Mouse (Mus musculus) intestine, postnatal 0 days (tissue): Measurements from ENCODE around the gene Vapb. TPM values are rescaled to one million over a fixed set of nuclear protein-coding genes. Genes with fewer than 3 reads are reported as not detected.
"Not testable (repeated sequence)": the region's sequence is repeated elsewhere in the genome, so short reads cannot be mapped to it uniquely, and the experiment has no call there.

Experiments
- ATAC-seq: fragments of 200-750 bp; cut with Nextera tagmentation; 2 replicates; pipeline ENCODE4 v1.8.0; 2017; ENCODE audit warnings: mild to moderate bottlenecking, moderate TSS enrichment, moderate library complexity
- H3K27ac ChIP-seq: fragments of 300-500 bp; sonication (generic); 2 replicates; pipeline ENCODE4 v1.5.1; 2014; ENCODE audit warnings: mild to moderate bottlenecking, low read depth, low read length, moderate library complexity
- H3K27me3 ChIP-seq: fragments of 300-500 bp; sonication (generic); replicated peaks from 2 replicates; pipeline ENCODE4 v1.6.1; 2014; ENCODE audit warnings: low read length, mixed read lengths; ENCODE audit not compliant: control insufficient read depth, insufficient read depth
- H3K36me3 ChIP-seq: fragments of 300-500 bp; sonication (generic); 2 replicates; pipeline ENCODE4 v1.6.1; 2014; ENCODE audit warnings: mild to moderate bottlenecking, moderate library complexity; ENCODE audit not compliant: control insufficient read depth, insufficient read depth
- H3K4me1 ChIP-seq: fragments of 300-500 bp; sonication (generic); replicated peaks from 2 replicates; pipeline ENCODE4 v1.6.1; 2014; ENCODE audit warnings: antibody characterized with exemption, low read length, mixed read lengths; ENCODE audit not compliant: control insufficient read depth, insufficient read depth
- H3K4me2 ChIP-seq: fragments of 300-500 bp; sonication (generic); replicated peaks from 2 replicates; pipeline ENCODE4 v1.6.1; 2014; ENCODE audit warnings: low read depth, mild to moderate bottlenecking, moderate library complexity
- H3K4me3 ChIP-seq: fragments of 300-500 bp; sonication (generic); 2 replicates; pipeline ENCODE4 v1.5.1; 2014; ENCODE audit warnings: low read depth, low read length
- H3K9ac ChIP-seq: fragments of 300-500 bp; sonication (generic); 2 replicates; pipeline ENCODE4 v1.6.1; 2014; ENCODE audit warnings: mild to moderate bottlenecking, low read depth, low read length
- H3K9me3 ChIP-seq: fragments of 300-500 bp; sonication (generic); 2 replicates; pipeline ENCODE4 v1.6.1; 2016; ENCODE audit warnings: mixed run types; ENCODE audit not compliant: control insufficient read depth
- CTCF ChIP-seq: sonication (generic); IDR thresholded peaks from 2 replicates; pipeline ENCODE4 v1.5.1; 2016; ENCODE audit warnings: low read depth, mild to moderate bottlenecking, control low read depth, antibody characterized with exemption, moderate library complexity
- WGBS: fragments of 180-500 bp; shearing (Covaris S2); extraction: QIAGEN DNeasy Blood & Tissue Kit; methylation state at CpG from one replicate; pipeline ENCODE4 v1.1.7; 2014; 5-methylcytosine and 5-hydroxymethylcytosine counted together
- polyA plus RNA-seq: library from polyadenylated mRNA; unstranded; fragments of >200 nt; fragmentation: Nextera tagmentation; extraction: Ambion mirVana; gene quantifications from 2 replicates; pipeline ENCODE4 v1.2.1, GENCODE M21; 2015

Vapb gene
- polyA plus RNA-seq, 1 experiment from 2014 or later: 14.9 TPM

DNA sequence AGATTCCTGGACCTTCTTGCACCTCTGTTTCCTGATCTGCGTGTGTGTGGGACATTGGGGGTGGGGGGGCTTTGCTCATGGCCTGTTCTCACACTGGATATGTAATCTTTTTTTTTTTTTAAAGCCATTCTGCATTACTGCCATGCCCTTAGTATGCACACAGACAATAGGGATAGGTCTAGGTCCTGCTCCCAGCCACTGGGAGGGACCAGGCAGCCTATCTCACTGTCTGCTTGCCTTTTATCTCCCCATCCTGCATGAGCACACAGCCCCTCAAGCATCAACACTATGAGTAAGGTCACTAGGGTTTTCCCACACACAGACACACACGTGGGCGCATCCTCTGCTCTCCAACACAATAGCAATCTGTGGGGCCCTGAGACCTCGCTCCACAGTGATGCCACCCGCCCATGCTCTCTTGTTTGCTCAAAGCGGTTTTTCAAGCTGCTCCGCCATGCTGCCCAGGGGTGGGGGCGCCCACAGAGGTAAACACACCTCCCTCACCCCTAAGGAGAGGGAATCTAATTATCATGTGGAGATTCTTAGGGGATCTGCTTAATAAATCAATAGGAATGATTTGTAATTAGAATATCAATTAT lies 22.6 kb upstream of the Vapb start:
- ATAC-seq: no peak
- Histone ChIP-seq H3K4me2 (no peak overlapping the region), H3K9me3 (no peaks in the 10 kb centered on the region), H3K4me1 (no peaks in the 10 kb centered on the region), H3K9ac (no peak overlapping the region), H3K27me3 (no peaks in the 10 kb centered on the region), H3K27ac (no peak overlapping the region), H3K36me3 (no peaks in the 10 kb centered on the region), H3K4me3 (no peak overlapping the region)
- WGBS: 57% methylated on average over 8 of the region's 8 CpGs
- no peak for TF ChIP-seq CTCF

GRCm38 (mm10) chr2:173716966-173717365 lies 20.3 kb upstream of the Vapb start:
- Histone ChIP-seq H3K9me3 (no peaks in the 10 kb centered on the region), H3K36me3 (no peaks in the 10 kb centered on the region), H3K27me3 (no peaks in the 10 kb centered on the region), H3K4me2 (no peak overlapping the region), H3K4me1 (no peaks in the 10 kb centered on the region), H3K27ac (no peak overlapping the region), H3K4me3 (no peak overlapping the region), H3K9ac (no peak overlapping the region)
- ATAC-seq: no peak
- TF ChIP-seq CTCF: no peak
- WGBS: 85% methylated on average over 5 of the region's 5 CpGs

GRCm38 (mm10) chr2:173719115-173719514 lies 18.2 kb upstream of the Vapb start, which contains the start of gene 1700010B08Rik:
TSS of gene 1700010B08Rik (plus strand) at chr2:173719415.
- ATAC-seq: not testable (repeated sequence)
- 90% methylated on average over 6 of the region's 7 CpGs for WGBS

DNA sequence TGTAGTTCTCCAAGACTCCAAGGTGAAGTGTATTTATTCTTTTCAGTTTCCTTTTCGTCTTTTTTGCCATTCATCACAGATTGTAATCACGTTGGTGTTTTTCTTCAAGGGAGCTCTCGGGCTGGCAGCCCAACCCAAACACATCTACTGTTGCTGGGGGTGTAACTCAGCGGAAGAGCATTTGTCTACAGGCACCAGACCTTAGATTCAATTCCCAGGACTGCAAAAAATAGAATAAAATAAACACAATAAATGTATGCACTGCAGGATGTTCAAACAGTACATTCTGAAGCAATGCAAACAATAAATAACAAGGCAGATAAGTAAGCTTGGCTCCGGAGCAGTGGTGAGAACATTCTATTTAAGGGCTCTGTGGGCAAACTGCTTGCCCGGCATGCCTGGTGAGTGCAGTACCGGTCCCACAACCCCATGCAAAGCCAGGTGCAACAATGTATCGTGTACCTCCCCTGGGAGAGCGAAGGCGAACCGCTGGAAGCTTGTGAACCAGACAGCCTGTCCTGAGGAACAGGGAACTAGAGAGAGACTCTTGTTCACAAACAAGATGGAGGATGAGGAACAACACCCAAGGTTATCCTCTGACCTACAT lies 15.0 kb upstream of the Vapb start:
- H3K4me1 ChIP-seq: no peaks in the 10 kb centered on the region
- no peaks in the 10 kb centered on the region for H3K27me3 ChIP-seq
- no peak overlapping the region for H3K27ac ChIP-seq
- no peaks in the 10 kb centered on the region for H3K9me3 ChIP-seq
- no peak overlapping the region for H3K4me2 ChIP-seq
- 37% methylated on average over 11 of the region's 11 CpGs for WGBS
- no peak overlapping the region for H3K9ac ChIP-seq
- H3K4me3 ChIP-seq: no peak overlapping the region
- no peak for ATAC-seq
- H3K36me3 ChIP-seq: no peaks in the 10 kb centered on the region
- TF ChIP-seq CTCF: no peak

More at GRCm38 (mm10) chr2:173719115-173719514, 18.2 kb upstream of the Vapb start, which contains the start of gene 1700010B08Rik:
- not testable (repeated sequence) for H3K4me1 ChIP-seq, H3K4me3 ChIP-seq, H3K9ac ChIP-seq, H3K27me3 ChIP-seq, H3K27ac ChIP-seq, H3K36me3 ChIP-seq, H3K9me3 ChIP-seq, H3K4me2 ChIP-seq

- Histone ChIP-seq H3K4me3 (no peak overlapping the region), H3K4me1 (no peaks in the 10 kb centered on the region), H3K4me2 (no peak overlapping the region), H3K27ac (no peak overlapping the region), H3K36me3 (no peaks in the 10 kb centered on the region), H3K9ac (no peak overlapping the region), H3K9me3 (no peaks in the 10 kb centered on the region), H3K27me3 (no peaks in the 10 kb centered on the region)
- ATAC-seq: no peak
- TF ChIP-seq CTCF: no peak
- 60% methylated on average over 14 of the region's 14 CpGs for WGBS
Measured at GRCm38 (mm10) chr2:173724382-173724781, 12.9 kb upstream of the Vapb start.

DNA sequence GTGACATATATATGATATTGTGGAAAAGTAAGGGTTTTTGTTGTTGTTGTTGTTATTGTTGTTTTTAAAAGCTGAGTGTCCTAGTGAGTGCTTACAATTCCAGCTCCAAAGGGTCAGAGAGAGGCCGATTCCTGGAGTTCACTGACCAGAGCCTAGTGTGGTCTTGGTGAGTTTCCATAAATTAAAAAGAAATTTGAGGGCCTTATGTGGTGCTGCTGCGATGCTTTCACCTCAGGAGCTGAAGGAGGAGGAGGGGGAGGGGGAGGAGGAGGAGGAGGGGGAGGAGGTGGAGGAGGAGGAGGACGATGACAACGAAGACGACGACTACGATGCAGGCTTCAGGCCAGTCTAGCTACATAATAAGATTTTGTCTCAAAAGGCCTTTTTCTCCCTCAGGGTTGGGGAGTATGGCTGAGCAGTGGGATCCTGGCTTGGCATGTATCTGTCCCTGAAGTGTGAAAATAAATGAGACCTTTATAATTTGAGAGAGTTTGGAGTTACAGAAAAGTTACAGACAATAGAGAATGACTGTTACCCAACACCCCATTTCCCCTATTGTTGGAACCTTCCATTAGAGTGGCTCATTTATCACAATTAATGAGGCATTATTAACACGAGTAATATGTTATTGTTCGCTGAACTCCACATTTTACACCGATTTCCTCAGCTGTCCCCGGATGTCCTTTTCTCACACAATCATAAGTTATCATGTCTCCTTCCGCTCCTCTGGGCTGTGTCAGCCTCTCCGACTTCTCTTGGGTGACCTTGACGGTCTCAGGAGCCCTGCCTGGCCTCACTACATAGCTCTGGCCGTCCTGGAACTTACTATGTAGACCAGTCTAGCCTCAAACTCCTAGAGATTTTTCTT lies 12.1 kb upstream of the Vapb start:
- Histone ChIP-seq H3K9ac (no peak overlapping the region), H3K9me3 (no peaks in the 10 kb centered on the region), H3K4me1 (no peaks in the 10 kb centered on the region), H3K27ac (no peak overlapping the region), H3K4me2 (no peak overlapping the region), H3K4me3 (no peak overlapping the region), H3K27me3 (no peaks in the 10 kb centered on the region), H3K36me3 (no peaks in the 10 kb centered on the region)
- TF ChIP-seq CTCF: no peak
- WGBS: 74% methylated on average over 15 of the region's 15 CpGs
- no peak for ATAC-seq
